Mouse (Mus musculus): ENCODE data around the gene Slc9a5.

DNA sequence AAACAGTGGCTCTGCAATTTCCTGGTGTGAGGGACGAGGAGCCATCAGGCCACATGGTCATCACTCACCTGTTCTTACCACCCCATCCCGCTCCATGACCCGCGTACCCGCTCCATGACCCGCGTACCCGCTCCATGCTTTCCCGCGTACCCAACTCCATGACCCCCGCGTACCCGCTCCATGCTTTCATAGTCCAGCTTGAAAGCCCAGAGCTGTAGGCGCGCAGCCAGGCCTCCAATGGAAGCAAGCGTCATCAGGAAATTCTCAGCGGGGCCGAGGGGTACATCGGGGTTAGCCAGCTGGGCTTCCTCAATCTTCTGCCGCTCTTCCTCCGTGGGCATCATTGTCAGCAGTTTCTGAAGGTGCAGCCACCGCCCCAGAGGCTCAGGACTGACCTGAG, 17.2 kb upstream of the Slc9a5 start:
- no peak for TF ChIP-seq CTCF (IDR thresholded peaks at IDR 0.05; ENCODE audit: low read depth)
- no peak for TF ChIP-seq EP300 (optimal IDR thresholded peaks at IDR 0.05)

Measured in stomach, postnatal 0 days (tissue).